Mouse (Mus musculus): ENCODE results near the gene Nr4a1.

The Nr4a1 gene

DNA sequence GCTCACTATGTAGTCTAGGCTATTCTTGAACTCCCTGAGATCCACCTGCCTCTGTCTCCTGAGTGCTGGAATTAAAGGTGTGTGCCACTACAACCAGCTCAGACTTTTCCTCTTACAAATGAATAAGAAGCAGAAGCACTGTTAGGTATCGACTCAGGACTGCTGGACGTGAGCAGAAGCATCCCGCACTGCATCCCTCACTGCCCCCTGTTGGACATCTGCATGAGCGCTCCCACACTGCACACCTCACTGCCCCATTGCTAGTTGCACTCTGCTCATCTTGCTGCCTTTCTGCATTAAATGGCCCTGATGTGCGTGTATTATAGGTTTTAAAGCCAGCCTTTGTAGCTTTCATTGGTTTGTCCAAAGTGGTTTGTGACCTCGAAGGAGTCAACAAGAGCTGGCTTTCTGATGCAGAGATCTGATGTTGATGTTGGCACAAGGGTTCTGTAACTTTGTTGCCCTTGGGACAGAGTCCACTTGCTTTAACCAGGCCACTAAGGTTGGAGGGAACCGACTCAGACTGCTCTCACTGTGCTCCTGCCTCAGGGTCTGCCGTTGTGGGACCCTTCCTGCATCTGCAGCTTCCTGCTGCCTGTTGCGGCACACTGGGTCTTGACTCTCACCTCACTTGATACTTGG, 32.2 kb downstream of the Nr4a1 start:
- DNase-seq (ENCODE audit: low spot score): no peak

DNA sequence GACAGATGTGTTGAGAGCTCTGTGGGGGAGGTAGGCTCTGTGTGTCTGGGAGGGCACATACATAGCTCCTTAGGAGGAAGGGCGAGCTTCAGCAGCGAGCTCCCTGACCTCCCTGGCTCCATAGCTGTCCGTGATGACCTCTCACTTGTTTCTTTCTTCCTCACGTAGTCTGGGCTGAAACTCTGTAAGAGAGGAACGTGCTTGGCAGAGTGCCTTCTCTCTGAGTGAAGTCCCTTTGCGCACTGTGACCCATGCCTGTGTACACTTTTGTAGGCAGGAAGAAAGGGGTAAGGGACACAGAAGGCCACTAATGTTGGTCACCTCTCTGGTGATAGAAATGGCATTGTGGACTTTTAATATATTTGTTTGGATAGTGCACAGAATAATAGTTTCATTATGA, 33.3 kb downstream of the Nr4a1 start:
- DNase-seq (ENCODE audit: low spot score): no peak

DNA sequence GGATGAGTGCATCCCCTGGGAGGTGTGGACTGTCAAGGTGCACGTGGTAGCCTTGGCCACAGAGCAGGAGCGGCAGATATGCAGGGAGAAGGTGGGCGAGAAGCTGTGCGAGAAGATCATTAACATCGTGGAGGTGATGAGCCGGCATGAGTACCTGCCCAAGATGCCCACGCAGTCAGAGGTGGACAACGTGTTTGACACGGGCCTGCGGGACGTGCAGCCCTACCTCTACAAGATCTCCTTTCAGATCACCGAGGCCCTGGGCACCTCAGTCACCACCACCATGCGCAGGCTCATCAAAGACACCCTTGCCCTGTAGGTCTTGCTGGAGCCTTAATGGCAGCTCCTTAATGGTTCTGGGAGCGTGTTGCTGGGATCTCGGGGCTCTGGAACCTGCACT, 36.3 kb downstream of the Nr4a1 start:
- no peak for DNase-seq (ENCODE audit: low spot score)

DNA sequence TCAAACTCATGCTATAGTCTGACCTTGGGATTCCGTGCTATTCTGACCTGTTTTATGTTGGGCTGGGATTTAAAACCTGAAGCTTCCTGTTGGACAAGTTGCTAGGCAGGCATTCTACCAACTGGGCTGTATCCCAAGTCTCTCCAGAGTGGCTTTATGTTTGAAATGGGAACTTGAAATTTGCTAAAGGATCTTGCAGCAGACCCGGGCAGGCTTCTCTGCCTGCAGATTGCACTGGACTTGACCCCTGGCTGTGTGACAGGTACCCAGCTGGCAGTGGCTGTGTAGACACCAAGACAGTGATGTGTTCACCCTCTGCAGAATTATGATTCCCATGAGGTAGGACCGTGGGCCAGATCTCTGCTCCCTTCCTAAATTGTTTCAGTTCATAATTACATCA, 37.9 kb downstream of the Nr4a1 start:
- no peak for DNase-seq (ENCODE audit: low spot score)

DNA sequence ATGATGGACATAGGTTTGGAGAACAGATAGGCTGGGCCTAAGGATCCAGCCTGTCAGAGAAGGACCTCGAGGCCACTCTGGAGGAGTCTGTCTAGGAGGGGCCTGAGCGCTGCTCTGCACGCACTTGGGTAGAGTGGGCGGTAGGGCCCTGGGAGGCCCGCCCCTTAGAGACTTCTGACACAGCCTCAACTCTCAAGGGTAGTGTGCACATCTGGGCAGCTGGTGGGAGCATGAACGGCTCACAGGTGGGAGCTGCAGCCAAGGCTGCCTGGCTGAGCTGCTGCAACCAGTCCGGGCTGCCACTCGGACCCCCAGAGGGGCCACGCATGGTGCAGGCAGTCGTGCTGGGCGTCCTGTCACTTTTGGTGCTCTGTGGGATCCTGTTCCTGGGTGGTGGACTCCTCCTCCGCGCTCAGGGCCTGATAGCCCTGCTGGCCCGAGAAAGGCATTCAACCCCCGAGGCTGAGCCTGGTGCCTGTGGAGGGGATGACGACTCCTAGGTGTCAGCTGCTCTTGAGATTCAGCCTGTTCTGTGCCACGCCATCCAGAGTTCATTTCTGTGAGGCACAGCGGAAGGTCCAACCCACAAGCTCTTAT, 39.1 kb downstream of the Nr4a1 start, which contains the start of gene 6030408B16Rik:
Gene 6030408B16Rik (plus strand): TSS at position 188 of the 597 bp plus-strand sequence.
- DNase-seq (ENCODE audit: low spot score): no peak

DNA sequence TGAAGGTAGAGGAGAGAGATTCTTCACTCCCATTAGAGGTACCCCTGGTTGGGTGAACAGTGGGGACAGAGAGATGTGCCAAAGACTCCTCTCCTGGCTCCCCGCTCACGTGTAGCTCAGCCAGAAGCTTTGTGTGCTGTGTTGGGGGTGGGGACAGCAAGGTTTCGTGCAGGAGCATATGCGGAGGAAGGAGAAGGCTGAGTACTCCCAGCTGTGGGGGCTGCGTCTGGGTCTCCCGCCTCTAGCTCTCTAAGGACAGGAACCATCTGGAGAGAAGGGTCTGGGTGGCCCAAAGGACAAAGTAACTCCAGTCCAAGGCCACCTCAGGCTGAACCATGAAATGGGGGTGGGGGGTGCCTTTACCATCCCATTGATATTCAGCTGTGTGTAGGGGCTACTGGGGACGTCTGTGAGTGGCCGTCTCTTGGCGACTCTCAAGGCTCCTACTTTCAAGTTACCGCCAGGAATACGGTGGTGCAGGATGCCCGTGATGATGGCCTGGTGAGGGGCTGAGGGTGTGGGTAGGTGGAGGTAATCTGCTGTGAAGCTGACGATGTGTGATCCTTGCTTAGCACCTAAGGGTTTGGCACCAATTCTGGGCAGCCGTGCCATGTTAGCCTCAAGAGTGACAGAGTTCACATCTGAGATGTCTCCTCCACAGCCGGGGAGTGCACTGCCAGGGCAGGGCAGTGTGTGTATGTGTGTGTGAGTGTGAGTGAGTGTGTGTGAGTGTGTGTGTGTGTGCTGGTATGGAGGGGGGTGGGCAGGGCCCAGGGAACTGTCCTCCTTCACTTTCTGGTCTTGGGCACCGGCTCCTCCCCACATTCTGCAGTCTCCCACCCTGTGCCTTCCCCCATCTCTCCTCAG, 40.2 kb downstream of the Nr4a1 start:
- DNase-seq (ENCODE audit: low spot score): no peak

DNA sequence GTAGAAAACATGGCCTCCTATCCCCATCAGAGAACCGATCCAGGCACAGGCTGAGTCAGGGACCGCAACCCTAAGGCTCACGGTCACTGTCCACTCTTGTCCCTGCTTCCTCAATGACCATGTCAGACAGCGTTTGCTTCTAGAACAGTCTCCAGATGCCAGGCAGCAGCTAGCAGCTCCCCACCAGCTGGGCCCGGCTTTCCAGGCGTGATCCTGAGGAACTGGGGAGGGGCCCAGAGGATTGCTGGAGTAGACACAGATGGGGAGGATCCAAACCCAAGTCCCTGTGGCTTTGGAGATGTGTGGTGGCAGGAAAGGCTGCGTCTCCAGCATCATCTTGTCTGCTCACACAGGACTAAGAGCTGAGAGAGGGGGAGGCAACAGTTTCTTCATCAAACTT, 41.0 kb downstream of the Nr4a1 start:
- DNase-seq (ENCODE audit: low spot score): no peak

DNA sequence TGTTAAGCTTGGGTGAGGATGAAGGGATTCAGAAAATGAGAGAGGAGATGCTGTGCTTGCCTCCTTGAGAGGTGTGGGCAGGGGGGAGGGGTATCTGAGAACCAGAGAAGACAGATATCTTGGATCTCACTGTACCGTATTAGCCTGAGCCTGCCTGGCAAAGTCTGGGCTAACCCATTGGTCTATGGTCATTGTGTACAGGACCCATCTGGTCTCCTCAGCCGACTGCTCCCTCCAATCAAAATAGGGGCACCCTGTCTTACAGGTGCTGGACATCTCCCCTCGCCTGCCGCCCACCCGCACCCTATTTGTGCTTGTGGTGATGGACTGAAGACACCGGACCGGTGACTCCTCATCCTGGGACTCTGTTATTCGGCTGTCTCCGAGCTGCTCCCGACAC, 41.5 kb downstream of the Nr4a1 start:
- no peak for DNase-seq (ENCODE audit: low spot score)

DNA sequence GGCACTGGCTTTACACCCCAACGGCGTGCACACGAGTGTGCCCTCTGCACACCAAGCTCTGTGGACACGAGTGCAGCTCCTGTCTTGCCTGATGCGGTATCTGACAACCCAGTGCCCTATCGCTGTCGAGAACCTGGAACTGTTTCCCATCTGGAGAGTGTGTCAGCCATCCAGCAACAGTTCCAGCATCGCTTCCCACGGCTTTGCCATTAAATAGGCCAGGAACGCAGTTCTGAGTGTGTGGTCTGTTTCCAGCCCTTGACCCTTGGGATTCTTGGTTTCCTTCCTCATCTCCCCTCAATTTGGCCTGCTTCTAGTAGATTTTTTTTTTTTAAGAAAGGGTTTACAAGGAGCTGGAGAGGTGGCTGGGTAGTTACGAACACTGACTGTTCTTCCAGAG, 42.0 kb downstream of the Nr4a1 start:
- no peak for DNase-seq (ENCODE audit: low spot score)

DNA sequence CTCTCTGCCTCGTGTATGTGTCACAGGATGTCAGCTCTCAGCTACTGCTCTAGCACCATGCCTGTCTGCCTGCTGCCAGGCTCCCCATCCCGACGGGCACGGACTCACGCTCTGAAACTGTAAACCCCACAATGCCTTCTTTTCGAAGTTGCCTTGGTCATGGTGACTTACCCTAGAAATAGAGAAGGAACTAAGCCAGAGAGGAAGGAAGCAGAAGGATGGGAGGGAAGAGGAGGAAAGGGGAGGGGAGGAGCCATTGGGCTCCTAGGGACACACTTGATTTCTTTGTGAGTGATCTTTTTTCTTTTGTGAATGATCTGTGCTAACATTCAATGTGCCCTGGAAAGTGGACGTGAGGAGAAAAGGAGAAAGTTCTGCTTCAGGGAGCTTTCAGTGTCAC, 43.9 kb downstream of the Nr4a1 start:
- no peak for DNase-seq (ENCODE audit: low spot score)

DNA sequence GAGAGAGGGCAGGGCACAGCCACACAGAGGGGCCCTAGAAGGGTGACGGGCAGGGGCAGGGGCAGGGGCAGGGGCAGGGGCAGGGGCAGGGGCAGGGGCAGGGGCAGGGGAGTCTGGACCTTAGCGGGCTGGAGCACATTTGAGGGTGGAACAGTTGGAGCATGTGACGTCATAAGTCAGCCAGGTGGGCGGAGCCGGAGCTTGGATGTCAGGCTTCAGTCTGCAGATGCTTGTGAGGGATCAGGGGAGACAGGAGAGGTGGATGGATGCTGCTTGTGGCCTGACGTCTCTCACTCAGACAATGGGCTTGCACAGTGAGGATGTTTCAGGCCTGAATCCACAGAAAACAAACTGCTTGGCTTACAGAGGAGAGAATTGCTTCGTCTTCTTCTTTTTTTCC, 44.5 kb downstream of the Nr4a1 start:
- no peak for DNase-seq (ENCODE audit: low spot score)

DNA sequence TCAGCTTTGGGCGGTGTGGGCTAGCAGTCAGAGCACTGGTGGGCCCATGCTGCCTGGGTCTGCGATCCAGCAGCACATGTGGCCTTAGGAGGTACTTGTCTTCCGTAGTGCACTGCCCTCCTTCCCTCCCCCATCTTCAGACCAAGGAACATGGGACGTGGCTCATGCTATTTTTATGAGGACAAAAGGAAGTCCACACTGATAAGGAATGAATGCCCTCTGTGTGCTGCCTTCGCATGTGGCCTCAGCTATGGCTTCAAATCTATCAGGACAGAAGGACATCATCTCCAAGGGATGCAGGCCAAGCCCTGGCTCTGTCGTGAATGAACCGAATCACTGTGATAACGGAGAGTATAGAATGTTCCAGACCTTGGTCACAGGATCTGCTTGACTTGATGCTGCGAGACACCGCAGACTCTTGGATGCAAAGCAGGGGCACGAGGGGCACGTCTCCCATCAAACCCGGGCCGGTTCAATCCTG, 45.5 kb downstream of the Nr4a1 start:
- no peak for DNase-seq (ENCODE audit: low spot score)

DNA sequence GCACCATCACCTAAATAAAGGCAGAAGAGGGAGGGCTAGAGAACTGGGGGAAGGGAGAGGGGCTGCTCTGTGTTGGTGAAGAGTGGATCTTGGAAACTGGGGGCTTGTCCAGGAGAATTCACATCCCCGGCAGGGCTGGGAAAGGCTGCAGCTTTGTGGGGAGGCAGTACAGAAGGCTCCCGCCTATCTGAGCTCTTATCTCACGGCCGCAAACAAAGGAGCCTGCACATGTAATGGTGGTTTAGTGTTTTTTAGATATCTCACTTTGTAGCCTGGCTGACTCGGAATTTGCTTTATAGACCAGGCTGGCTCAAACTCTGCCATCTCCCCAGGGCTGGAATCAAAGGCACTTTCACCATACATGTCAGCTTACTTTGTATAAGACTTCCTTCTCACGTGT, 46.1 kb downstream of the Nr4a1 start:
- DNase-seq (ENCODE audit: low spot score): no peak

DNA sequence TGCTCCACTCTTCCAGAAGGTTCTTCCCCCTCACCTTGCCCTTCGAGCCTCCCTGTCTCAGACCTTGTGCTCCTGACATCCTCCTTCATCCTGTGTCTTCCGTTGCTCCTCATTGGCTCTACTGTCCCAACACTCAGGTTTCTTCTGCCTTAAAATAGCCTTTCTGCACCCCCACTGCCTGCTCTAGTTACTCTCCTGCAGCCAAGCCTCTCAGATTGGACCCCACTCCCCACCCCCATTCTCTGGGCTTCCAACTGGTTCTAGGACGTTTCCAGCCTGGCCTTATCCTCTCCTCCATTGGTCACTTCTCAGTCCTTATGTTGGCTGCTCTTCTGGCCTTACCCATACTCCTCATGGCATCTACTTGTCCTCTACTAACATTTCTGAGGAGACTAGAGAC, 48.1 kb downstream of the Nr4a1 start:
- DNase-seq (ENCODE audit: low spot score): no peak

DNA sequence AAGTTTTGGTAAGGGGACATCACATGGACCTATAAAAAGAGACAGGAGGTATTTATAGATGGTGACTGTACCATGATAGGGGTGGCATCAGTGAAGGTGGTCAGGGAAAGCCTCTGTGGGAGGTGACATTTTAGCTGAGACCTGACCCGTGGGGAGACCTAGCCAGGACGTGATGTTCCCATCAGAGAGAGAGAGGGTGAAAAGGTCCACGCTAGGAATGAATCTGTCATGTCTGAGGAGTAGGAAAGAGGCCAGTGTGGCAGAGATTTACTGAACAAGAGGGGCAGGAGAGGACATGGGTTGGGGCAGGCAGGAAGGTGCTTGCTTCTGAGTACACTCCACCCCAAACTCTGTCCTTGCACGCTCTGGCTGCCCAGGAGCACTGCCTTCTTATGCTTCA, 49.8 kb downstream of the Nr4a1 start:
- DNase-seq (ENCODE audit: low spot score): no peak

DNA sequence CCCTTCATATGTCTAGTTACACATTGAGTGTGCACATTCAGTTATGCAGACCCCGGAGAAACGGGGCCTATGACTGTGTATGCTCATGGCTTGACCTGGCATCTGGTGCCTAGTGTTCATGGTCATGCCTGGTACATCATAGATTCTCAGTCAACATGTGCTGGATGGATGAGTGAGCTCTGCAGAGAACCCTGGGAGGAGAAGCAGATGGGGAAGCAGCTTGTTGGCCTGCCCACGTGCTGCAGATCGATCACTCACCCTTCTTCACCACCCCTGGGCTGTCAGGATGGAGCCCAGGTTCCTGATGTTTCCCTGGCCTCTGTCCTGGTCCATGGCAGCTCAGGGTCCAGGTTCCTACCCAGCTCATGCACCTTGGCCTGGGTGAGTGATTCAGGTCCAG, 52.4 kb downstream of the Nr4a1 start:
- DNase-seq (ENCODE audit: low spot score): no peak

DNA sequence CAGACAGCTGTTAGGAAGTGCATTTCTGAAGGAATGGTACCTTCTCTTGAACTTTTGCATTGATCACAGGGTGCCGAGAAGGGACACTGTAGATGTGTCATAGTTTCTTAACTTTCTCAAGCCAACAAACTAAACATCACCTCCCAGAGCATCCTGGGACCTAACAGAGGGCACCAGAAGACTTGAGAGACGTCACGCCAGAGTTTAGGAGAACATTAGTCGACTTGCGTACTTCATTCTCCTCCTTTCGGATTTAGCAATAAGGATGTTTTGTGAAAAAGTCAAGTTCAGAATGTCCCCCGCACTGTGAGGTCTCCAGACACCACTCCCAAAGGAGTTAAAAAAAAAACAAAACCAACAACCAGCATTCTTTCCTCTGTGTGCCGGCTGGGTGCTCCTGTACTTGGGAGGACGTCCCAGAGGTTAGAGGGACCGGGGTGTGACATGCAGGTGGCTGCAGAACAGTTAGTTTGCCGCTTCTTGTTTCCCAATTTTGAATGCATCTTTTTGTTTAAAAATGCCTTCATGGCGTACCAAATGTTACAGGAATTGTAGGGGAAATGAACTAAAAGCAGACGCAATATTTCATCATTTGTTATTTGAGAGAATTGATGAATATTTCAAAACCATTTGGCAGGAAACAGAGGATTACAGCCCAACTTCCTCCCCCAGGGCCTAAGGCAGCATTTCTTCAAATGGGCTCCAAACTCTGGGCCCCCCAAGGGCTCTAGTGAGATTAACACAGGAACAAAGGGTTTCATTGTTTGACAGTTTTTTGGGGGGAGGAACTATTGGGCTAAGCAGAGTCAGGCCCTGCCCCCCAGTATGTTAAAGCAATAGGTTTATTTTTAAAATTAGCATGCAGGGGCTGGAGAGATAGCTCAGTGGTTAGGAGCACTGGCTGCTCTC, 54.6 kb downstream of the Nr4a1 start:
- no peak for DNase-seq (ENCODE audit: low spot score)

DNA sequence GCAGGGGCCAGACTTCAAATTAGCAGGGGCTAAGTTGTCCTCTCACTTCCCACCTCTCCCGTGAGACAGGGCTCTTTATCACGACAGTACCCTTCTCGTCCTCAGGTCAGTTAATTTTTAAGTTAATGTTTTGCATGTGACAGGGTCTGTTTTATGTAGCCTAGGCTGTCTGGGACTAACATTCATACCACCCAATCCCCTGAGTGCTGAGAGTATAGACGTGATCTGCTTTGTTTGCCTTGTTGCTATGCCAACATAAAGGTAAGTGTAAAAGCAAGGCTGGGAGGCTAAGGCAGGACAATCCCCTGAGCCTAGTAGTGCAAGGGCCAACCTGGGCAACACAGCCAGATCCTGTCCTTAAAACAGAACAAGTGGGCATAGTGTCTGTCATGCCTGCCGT, 55.4 kb downstream of the Nr4a1 start:
- DNase-seq (ENCODE audit: low spot score): no peak

DNA sequence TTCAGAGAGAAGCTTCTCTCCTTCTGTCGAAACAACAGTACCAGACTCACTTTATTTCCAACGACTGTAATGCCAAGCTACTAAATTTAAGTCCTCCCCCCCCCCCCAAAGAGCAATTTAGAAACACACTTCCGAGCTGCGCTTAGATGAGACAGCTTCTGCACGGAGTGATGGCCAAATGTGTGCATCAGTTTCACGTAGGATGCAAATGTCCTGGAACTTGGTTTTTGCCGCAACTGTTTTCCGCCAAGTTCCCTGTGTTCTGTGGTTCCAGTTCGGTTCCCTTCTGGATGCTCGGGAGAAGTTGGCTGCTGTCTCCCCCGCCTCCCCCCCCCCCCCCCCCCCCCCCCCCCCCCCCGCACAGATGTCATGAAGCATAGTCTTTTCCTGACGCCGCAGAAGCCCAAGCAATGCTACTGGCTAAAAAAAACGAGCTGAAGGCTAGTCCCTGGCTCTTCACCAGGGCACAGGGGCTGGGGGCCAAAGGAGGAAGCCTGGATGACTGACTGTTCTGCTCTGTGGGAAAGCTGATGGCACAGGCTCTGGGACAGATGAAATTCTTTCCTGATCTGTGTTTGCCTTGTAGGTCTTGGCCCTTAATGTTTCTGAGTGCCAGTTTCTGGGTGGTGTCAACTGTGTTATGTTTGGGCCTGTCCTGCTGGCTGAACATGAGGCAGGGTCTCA, 57.2 kb downstream of the Nr4a1 start:
- no peak for DNase-seq (ENCODE audit: low spot score)

DNA sequence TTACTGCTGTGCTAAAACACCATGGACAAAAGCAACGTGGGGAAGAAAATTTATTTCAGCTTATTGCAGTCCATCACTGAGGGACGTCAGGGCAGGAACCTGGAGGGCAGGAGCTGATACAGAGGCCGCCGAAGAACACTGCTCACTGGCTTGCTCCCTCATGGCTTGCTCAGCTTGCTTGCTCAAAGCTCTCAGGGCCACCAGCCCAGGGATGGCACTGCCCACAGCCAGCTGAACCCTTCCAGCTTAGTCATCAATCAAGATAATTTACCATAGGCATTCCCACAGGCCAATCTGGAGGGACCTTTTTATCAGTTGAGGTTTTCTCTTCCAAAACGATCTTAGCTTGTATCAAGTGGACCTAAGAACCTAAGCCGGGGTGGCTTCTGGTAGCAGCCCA, 57.9 kb downstream of the Nr4a1 start:
- no peak for DNase-seq (ENCODE audit: low spot score)

DNA sequence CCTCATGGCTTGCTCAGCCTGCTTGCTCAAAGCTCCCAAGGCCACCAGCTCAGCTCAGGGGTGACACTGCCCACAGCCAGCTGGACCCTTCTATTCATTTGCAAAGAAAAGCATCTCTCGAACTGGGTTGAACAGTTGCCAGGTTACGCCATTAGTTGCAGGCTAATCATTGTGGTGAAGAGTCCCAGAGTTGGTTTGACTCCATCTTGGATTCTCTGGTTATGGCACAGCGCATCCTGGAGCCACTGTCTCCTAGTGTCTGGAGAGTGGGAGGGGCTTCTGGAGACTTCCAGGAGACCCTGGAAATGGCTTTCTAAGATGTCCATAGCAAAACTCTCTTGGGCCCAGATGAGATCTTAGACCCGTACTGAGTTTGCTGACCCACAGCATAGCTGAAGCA, 61.3 kb downstream of the Nr4a1 start:
- DNase-seq (ENCODE audit: low spot score): no peak

DNA sequence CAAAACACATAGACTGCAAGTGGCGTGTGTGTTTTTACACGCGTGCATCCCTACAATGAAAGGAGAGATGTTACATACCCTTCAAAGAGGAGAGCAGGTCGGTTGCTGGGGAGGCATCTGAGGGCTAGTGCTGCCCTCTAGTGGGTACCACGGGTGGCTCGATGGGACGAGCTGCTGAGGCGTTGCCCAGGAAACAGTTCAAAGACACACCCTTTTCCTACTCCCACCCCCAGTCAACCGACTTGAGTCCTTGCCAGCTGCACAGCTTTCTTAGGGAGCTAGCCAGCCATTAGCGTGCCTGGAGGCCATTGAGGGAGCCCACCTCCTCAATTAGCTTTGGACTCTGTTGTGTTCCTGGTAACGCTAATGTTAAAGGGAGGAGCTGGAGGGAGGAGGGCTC, 61.8 kb downstream of the Nr4a1 start:
- peak; percentile 79 for DNase-seq (ENCODE audit: low spot score)

Measured in ovary, postnatal 10 days (tissue).